Mouse (Mus musculus) A20 (cell line): ENCODE data around the gene Lsm7.

ENCODE experiments used
- DNase-seq: peaks from one replicate; pipeline ENCODE4 v3.0.0-alpha.2; 2011; ENCODE audit warnings: low read depth, low spot score

The Lsm7 gene

GRCm38 (mm10) chr10:80876028-80876427 lies 21.0 kb upstream of the Lsm7 start:
- DNase-seq = peak; percentile 63

GRCm38 (mm10) chr10:80874035-80874434 lies 19.0 kb upstream of the Lsm7 start:
- no peak for DNase-seq

- DNase-seq = no peak
Observed at GRCm38 (mm10) chr10:80871581-80871980, 16.6 kb upstream of the Lsm7 start, which contains the start of gene Tmprss9. TSS of gene Tmprss9 (plus strand) at chr10:80871848.

GRCm38 (mm10) chr10:80870993-80871392 lies 16.0 kb upstream of the Lsm7 start:
- no peak for DNase-seq

GRCm38 (mm10) chr10:80864446-80864845 lies 9.4 kb upstream of the Lsm7 start:
- DNase-seq = no peak

GRCm38 (mm10) chr10:80862305-80862704 lies 7.3 kb upstream of the Lsm7 start:
- no peak for DNase-seq

- DNase-seq = no peak
Observed at GRCm38 (mm10) chr10:80858350-80858935, 3.4 kb upstream of the Lsm7 start.

- no peak for DNase-seq
Observed at GRCm38 (mm10) chr10:80857848-80858247, 2.8 kb upstream of the Lsm7 start.

- no peak for DNase-seq
Observed at GRCm38 (mm10) chr10:80857386-80857785, 2.4 kb upstream of the Lsm7 start.

GRCm38 (mm10) chr10:80856908-80857307 lies 1.9 kb upstream of the Lsm7 start:
- DNase-seq = no peak

GRCm38 (mm10) chr10:80856267-80856666 lies 1.3 kb upstream of the Lsm7 start:
- peak; percentile 16 for DNase-seq

GRCm38 (mm10) chr10:80855749-80856073 lies 702 bp upstream of the Lsm7 start:
- DNase-seq = peak; percentile 37

- DNase-seq = peak; percentile 92
Observed at GRCm38 (mm10) chr10:80848571-80848970, 6.4 kb downstream of the Lsm7 start.

GRCm38 (mm10) chr10:80845732-80846131 lies 9.3 kb downstream of the Lsm7 start:
- no peak for DNase-seq

- DNase-seq = no peak
Observed at GRCm38 (mm10) chr10:80845055-80845693, 9.8 kb downstream of the Lsm7 start.

- DNase-seq = no peak
Observed at GRCm38 (mm10) chr10:80843931-80844547, 11.0 kb downstream of the Lsm7 start, which contains the start of gene Lingo3. TSS of gene Lingo3 (minus strand) at chr10:80844039.

- DNase-seq = no peak
Observed at GRCm38 (mm10) chr10:80843087-80843930, 11.7 kb downstream of the Lsm7 start.

GRCm38 (mm10) chr10:80842334-80842733 lies 12.7 kb downstream of the Lsm7 start:
- DNase-seq = no peak

- DNase-seq = no peak
Observed at GRCm38 (mm10) chr10:80841685-80842084, 13.3 kb downstream of the Lsm7 start.

GRCm38 (mm10) chr10:80839848-80840247 lies 15.2 kb downstream of the Lsm7 start:
- no peak for DNase-seq

GRCm38 (mm10) chr10:80838346-80838912 lies 16.6 kb downstream of the Lsm7 start:
- no peak for DNase-seq

GRCm38 (mm10) chr10:80837827-80838226 lies 17.2 kb downstream of the Lsm7 start:
- DNase-seq = no peak
